Comparison of ENCODE assay signal across 17 mouse cellular contexts in the genomic region with DNA sequence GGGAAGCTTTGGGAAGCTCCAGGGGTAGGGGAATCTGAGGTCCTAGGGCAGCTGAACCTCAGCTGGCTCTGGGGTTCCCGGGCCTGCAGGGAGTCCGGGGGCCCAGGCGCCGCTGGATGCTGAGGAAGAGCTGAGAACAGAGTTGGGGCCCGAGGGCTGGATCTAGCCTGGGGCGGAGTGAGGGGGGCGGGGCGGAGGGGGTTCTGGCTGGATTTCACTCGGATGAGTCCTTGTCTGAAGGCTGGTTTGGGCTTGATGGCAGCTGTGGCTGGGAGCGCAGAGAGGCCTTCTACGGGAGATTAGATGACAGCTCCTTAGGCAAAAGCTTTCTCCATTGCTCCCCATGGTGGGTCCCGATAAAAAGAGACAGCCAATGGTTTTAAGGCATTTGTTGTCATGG.
DNase-seq lines count a peak whose midpoint lies in the region; ATAC-seq lines count a peak whose summit lies in the region.
"Had no signal": no experiment of that assay in that cellular context is flagged by ENCODE, and none has a peak within 500 bp of the region (broad histone marks: within the 10 kb centered on the region; RNA-seq: fewer than 3 reads in every experiment).

No protein-coding gene starts in this region.

- 30% methylated on average over 12 of the region's 12 CpGs for WGBS in heart, embryonic 12.5 days
- 49% methylated on average over 12 of the region's 12 CpGs for WGBS in neural tube, embryonic 14.5 days
- 51% methylated on average over 12 of the region's 12 CpGs for WGBS in hindbrain, embryonic 16.5 days

- no peak overlapping the region for H3K4me3 ChIP-seq in heart, embryonic 12.5 days
- H3K4me3 ChIP-seq in neural tube, embryonic 14.5 days (ENCODE audit: low read depth, low read length) = no peak overlapping the region
- H3K4me3 ChIP-seq in hindbrain, embryonic 16.5 days (ENCODE audit: low read length) = no peak overlapping the region
- H3K4me3 ChIP-seq: layer of hippocampus, adult 2 months; liver, embryonic 15.5 days; neural tube, embryonic 12.5 days had no signal

- no peaks in the 10 kb centered on the region; the same call in 1 of the 2 replicates for H3K9me3 ChIP-seq in heart, embryonic 12.5 days (replicated peaks)
- H3K9me3 ChIP-seq in neural tube, embryonic 14.5 days (ENCODE audit: control insufficient read depth, low read length) = no peaks in the 10 kb centered on the region
- H3K9me3 ChIP-seq in hindbrain, embryonic 16.5 days (ENCODE audit: control insufficient read depth, low read length) = no peaks in the 10 kb centered on the region
- H3K9me3 ChIP-seq: liver, embryonic 15.5 days; neural tube, embryonic 12.5 days had no signal

- H3K9ac ChIP-seq in heart, embryonic 12.5 days = no peak overlapping the region
- H3K9ac ChIP-seq in neural tube, embryonic 14.5 days (replicated peaks; ENCODE audit: low read depth, low read length) = no peak overlapping the region
- no peak overlapping the region for H3K9ac ChIP-seq in hindbrain, embryonic 16.5 days (ENCODE audit: low read depth, low read length)
- H3K9ac ChIP-seq: liver, embryonic 15.5 days; neural tube, embryonic 12.5 days had no signal

- H3K36me3 ChIP-seq in heart, embryonic 12.5 days = peaks cover 11% of the 10 kb centered on the region; the same call in 1 of the 2 replicates
- H3K36me3 ChIP-seq in neural tube, embryonic 14.5 days (ENCODE audit: control insufficient read depth, insufficient read depth, low read length) = no peaks in the 10 kb centered on the region
- no peaks in the 10 kb centered on the region for H3K36me3 ChIP-seq in hindbrain, embryonic 16.5 days (ENCODE audit: control insufficient read depth, insufficient read depth, low read length)
- H3K36me3 ChIP-seq: liver, embryonic 15.5 days; neural tube, embryonic 12.5 days had no signal

- H3K4me1 ChIP-seq in heart, embryonic 12.5 days (replicated peaks) = no peaks in the 10 kb centered on the region
- no peaks in the 10 kb centered on the region for H3K4me1 ChIP-seq in neural tube, embryonic 14.5 days (ENCODE audit: control insufficient read depth, insufficient read depth, low read length)
- H3K4me1 ChIP-seq in hindbrain, embryonic 16.5 days (ENCODE audit: control insufficient read depth, insufficient read depth, low read depth, low read length) = no peaks in the 10 kb centered on the region
- H3K4me1 ChIP-seq: liver, embryonic 15.5 days; neural tube, embryonic 12.5 days had no signal

- H3K4me2 ChIP-seq in heart, embryonic 12.5 days = peak overlapping the region; percentile 38; the same call in 1 of the 2 replicates
- no peak overlapping the region for H3K4me2 ChIP-seq in neural tube, embryonic 14.5 days (ENCODE audit: low read depth, low read length)
- no peak overlapping the region for H3K4me2 ChIP-seq in hindbrain, embryonic 16.5 days (ENCODE audit: low read length)
- H3K4me2 ChIP-seq: liver, embryonic 15.5 days; neural tube, embryonic 12.5 days had no signal

- no peak for DNase-seq in heart, adult 8-10 months (ENCODE audit: low spot score)
- DNase-seq in neural tube, embryonic 10.5 days (ENCODE audit: extremely low spot score, low spot score) = no peak
- no peak for DNase-seq in retina, postnatal 1 day
- DNase-seq in cerebellum, adult 11-12 months = no peak
- DNase-seq: cerebellum, adult 9-10 months; gastrocnemius, postnatal 36 days; heart, postnatal 36 days; kidney, adult 2 months; right cerebral cortex, adult 18-20 months; thymus, adult 2 months had no signal

- H3K27me3 ChIP-seq in heart, embryonic 12.5 days (replicated peaks) = no peaks in the 10 kb centered on the region
- H3K27me3 ChIP-seq in neural tube, embryonic 14.5 days (ENCODE audit: control insufficient read depth, insufficient read depth, low read length) = no peaks in the 10 kb centered on the region
- no peaks in the 10 kb centered on the region for H3K27me3 ChIP-seq in hindbrain, embryonic 16.5 days (replicated peaks; ENCODE audit: control insufficient read depth, insufficient read depth, low read length)
- H3K27me3 ChIP-seq: liver, embryonic 15.5 days; neural tube, embryonic 12.5 days had no signal

- ATAC-seq in heart, embryonic 12.5 days (ENCODE audit: insufficient number of reproducible peaks, low FRiP score) = no peak
- peak; percentile 44; the same call in 1 of the 2 replicates for ATAC-seq in neural tube, embryonic 14.5 days (ENCODE audit: low read depth)
- peak; percentile 20; the same call in 1 of the 2 replicates for ATAC-seq in hindbrain, embryonic 16.5 days
- ATAC-seq: forebrain, embryonic 16.5 days had no signal

- H3K27ac ChIP-seq in heart, embryonic 12.5 days (ENCODE audit: poor library complexity, severe bottlenecking) = no peak overlapping the region
- no peak overlapping the region for H3K27ac ChIP-seq in neural tube, embryonic 14.5 days (ENCODE audit: low read depth, low read length)
- no peak overlapping the region for H3K27ac ChIP-seq in hindbrain, embryonic 16.5 days (ENCODE audit: low read depth, low read length)
- H3K27ac ChIP-seq: layer of hippocampus, adult 2 months; liver, embryonic 15.5 days; neural tube, embryonic 12.5 days had no signal
